Mouse (Mus musculus): Measurements from ENCODE around the gene Fam126a. TPM values are rescaled to one million over a fixed set of nuclear protein-coding genes. Genes with fewer than 3 reads are reported as not detected.

The Fam126a gene
- polyA plus RNA-seq, 1 experiment from 2014 or later = 28.5 TPM

DNA sequence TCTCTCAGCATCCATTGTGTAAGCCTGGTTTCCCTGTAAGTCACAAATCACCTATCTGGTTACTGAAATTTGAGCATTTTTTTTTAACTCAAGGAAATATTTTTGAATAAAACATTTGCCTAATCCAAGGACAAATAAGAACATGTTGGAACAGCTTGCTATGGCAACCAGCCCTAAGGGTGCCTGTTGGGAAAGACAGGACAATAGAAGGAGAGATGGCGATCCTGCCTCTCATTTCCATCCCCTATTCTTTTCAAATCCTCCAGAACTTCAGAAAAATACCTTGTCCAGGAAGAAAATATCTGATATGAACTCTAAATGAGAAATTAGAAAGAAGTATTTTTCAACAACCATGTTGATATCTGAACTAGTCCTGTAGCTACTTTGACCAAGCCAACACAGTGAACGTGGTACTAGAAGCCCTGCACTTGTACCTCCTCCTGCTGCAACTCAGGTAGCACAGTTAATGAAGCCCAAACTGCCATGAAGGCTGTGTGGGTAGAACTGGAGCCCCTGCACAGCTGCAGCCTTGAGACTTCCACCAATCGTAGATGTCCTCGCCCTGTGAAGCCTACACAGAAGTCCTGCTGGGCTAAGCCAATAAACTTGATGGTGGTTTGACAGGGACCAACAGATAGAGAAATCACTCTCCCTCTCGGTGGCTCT is 17.0 kb downstream of the Fam126a start:
- no peak overlapping the region for H3K4me3 ChIP-seq
- H3K4me1 ChIP-seq (replicated peaks) = peaks cover under 1% of the 10 kb centered on the region; the same call in 1 of the 2 replicates
- WGBS = 76% methylated on average over 5 of the region's 5 CpGs
- H3K36me3 ChIP-seq = peaks cover 19% of the 10 kb centered on the region
- peaks cover 6% of the 10 kb centered on the region; the same call in 1 of the 2 replicates for H3K9me3 ChIP-seq
- DNase-seq (ENCODE audit: low spot score) = no peak
- H3K27me3 ChIP-seq (ENCODE audit: insufficient read depth, poor library complexity, severe bottlenecking) = no peaks in the 10 kb centered on the region
- no peak overlapping the region for H3K27ac ChIP-seq

DNA sequence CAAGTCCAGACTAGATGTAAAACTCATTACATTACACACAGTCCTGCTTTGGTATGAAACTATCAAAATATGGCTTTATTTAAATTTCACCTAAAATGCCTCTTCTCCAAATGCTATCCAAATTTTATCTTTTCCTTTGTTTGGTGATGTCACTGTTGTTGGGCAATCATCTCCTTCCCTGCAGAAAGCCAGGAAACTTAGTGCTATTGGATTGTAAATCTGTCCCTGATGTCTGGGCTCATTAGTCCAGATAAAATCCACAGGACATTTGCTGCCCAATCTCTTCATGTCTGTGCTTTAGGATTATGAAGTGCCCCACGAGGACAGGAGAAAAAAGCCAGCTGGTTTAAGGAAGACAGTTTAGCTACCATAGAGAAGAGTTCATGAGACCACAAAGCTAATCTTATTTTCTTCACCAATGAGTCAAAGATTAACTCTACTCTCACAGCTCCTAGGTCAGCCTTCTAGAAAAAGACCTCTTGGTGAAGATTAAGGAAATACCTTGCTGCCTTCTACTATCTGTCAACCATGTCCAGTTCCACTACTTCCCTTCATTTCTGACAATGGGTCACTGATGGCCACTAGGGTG is 31.3 kb downstream of the Fam126a start:
- DNase-seq (ENCODE audit: low spot score) = no peak
- 80% methylated on average over 1 of the region's 1 CpGs for WGBS
- H3K9me3 ChIP-seq = no peaks in the 10 kb centered on the region
- H3K36me3 ChIP-seq = peaks cover 16% of the 10 kb centered on the region
- H3K27ac ChIP-seq = no peak overlapping the region
- H3K4me1 ChIP-seq (replicated peaks) = peaks cover 3% of the 10 kb centered on the region; the same call in 1 of the 2 replicates
- H3K4me3 ChIP-seq = no peak overlapping the region
- H3K27me3 ChIP-seq (ENCODE audit: insufficient read depth, poor library complexity, severe bottlenecking) = no peaks in the 10 kb centered on the region

DNA sequence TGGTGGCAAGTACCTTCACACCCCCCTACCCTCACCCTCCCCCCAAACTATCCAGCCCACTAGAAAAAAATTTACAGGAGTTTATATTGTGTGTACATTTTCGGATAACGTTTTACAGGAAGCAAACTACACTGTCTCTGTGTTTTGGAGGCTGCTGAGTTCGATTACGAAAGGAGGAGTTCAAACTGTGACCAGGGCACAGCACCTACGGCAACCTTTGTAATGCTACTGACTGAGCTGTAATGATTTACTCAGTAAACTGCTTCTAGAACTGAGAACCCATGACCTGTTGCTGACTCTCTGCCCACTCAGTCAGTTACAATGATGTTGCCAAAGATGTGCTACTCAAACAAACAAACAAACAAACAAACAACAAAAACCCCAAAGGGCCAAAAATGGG is 34.5 kb downstream of the Fam126a start:
- WGBS = 84% methylated on average over 5 of the region's 5 CpGs
- H3K4me3 ChIP-seq = no peak overlapping the region
- peaks cover 23% of the 10 kb centered on the region for H3K4me1 ChIP-seq (replicated peaks)
- no peak overlapping the region for H3K27ac ChIP-seq
- peaks cover 16% of the 10 kb centered on the region for H3K36me3 ChIP-seq
- no peak for DNase-seq (ENCODE audit: low spot score)
- H3K27me3 ChIP-seq (ENCODE audit: insufficient read depth, poor library complexity, severe bottlenecking) = no peaks in the 10 kb centered on the region
- no peaks in the 10 kb centered on the region for H3K9me3 ChIP-seq

DNA sequence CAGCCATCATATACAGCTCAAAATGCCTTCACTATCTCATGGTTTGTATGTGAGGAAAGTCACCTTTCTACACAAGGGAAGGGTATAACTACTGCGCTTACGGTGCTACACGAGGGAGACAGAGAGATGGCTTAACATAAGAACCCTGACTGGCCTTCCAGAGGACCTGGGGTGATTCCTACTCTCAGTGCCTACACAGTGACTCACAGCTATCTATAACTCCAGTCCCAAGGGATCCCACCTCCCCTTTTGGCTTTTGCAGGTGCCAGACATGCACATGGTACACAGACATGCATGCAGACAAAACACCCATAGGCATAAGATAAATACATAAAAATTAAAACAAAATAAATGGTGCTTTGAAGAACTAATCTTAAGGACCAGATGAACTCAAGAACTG is 35.6 kb downstream of the Fam126a start:
- Histone ChIP-seq H3K4me1 (replicated peaks) (peaks cover 23% of the 10 kb centered on the region), H3K36me3 (peaks cover 16% of the 10 kb centered on the region), H3K4me3 (no peak overlapping the region), H3K27ac (no peak overlapping the region), H3K27me3 (ENCODE audit: insufficient read depth, poor library complexity, severe bottlenecking) (no peaks in the 10 kb centered on the region), H3K9me3 (no peaks in the 10 kb centered on the region)
- DNase-seq (ENCODE audit: low spot score) = no peak
- WGBS = 85% methylated on average over 3 of the region's 3 CpGs

DNA sequence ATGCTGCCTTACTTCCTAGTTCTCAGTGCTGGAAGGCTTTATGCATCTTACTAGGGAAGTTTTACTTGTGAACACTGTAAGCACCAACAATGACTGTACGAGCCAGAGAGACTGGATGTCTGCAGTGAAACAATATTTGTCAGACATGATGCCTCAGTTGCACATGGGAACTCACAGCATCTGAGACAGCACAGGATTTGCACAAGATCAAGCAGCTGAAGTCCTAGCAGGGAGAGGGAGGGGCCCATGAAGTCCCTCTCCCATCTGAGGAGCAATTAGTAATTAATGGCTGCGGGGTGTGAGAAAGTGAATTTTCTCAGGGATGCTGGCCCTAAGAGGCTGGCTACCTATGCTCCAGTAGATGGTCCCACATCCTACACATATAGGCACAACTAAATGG is 36.3 kb downstream of the Fam126a start:
- no peak for DNase-seq (ENCODE audit: low spot score)
- no peak overlapping the region for H3K27ac ChIP-seq
- peaks cover 12% of the 10 kb centered on the region for H3K36me3 ChIP-seq
- WGBS = 90% methylated on average over 2 of the region's 2 CpGs
- H3K9me3 ChIP-seq = no peaks in the 10 kb centered on the region
- H3K27me3 ChIP-seq (ENCODE audit: insufficient read depth, poor library complexity, severe bottlenecking) = no peaks in the 10 kb centered on the region
- peaks cover 23% of the 10 kb centered on the region for H3K4me1 ChIP-seq (replicated peaks)
- H3K4me3 ChIP-seq = no peak overlapping the region

DNA sequence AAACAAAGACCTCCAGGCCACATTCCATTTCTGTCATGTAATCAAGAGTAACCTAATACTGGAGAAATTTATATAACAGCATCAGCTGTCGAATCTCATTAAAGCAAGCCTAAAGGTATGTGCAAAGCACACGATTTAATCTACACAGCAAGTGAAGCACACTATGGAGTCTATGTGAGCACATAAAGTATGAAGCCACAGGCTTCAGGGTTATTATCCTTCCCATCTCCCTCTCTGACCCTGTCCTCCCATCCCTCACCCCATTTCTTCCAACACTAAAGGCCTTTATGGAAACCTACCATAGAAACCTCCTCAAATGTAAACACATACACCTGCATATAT is 37.0 kb downstream of the Fam126a start:
- no peak for DNase-seq (ENCODE audit: low spot score)
- 42% methylated on average over 2 of the region's 2 CpGs for WGBS

DNA sequence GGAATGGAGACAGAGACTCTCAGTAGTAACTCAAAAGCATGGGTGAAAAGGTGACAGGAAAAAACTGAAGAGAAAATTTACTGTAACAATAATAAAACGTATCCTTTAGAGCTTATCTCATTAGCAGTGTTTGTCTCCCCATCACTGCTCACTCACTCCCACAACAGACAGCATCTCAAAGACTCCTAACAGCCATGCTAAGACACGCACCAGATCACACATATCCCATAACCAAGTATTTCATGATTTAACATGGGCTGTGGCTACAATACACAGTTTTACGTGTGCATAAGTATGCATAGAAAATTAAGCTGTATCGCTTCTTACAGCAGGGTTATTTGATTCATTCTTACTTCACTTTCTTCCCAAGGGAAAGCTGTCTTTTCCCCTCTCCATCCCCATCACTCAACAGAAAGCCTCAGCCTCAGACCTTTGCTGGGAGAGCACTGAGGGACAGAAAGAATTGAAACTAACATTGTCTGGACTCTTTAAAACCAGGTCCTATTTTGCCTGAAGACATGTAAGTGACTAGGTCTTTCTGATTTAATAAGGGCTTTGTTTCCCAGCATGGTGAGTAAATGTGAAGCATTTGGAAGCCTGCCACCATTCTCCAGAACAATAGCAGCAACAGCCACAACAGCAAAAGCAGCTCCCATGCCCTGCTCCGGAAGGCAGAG is 37.5 kb downstream of the Fam126a start:
- 60% methylated on average over 5 of the region's 5 CpGs for WGBS
- Histone ChIP-seq H3K27me3 (ENCODE audit: insufficient read depth, poor library complexity, severe bottlenecking) (no peaks in the 10 kb centered on the region), H3K9me3 (no peaks in the 10 kb centered on the region), H3K27ac (peak overlapping the region; percentile 74), H3K4me1 (replicated peaks) (peaks cover 23% of the 10 kb centered on the region), H3K4me3 (no peak overlapping the region), H3K36me3 (0 out of 2 replicates have a peak, but pooled peaks cover 4% of the 10 kb centered on the region)
- DNase-seq (ENCODE audit: low spot score) = peak; percentile 20

More for the DNA sequence above, 37.0 kb downstream of the Fam126a start:
- H3K27me3 ChIP-seq (ENCODE audit: insufficient read depth, poor library complexity, severe bottlenecking) = no peaks in the 10 kb centered on the region
- H3K9me3 ChIP-seq = no peaks in the 10 kb centered on the region
- peak overlapping the region; percentile 74 for H3K27ac ChIP-seq
- peaks cover 5% of the 10 kb centered on the region; the same call in 1 of the 2 replicates for H3K36me3 ChIP-seq
- peaks cover 23% of the 10 kb centered on the region for H3K4me1 ChIP-seq (replicated peaks)
- no peak overlapping the region for H3K4me3 ChIP-seq

DNA sequence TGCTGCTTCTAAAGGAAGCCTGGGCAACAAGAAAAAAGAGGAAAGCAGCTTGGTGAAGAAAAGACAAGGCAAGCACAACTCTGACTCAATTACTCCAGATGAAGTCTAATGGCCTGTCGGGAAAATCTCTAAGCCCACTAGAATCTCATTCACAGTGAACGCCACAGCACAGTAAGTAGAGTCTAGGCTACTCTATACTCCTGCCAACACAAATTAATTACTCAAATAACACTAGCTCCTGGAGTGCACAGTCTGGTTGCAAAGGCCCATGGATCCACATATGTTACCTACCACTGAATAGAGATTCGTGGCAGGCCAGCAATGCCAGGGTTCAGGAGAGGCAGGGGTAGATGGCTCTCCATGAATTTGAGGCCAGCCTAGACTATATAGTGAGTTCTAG is 40.5 kb downstream of the Fam126a start:
- WGBS = 90% methylated on average over 3 of the region's 3 CpGs
- Histone ChIP-seq H3K4me3 (no peak overlapping the region), H3K27me3 (ENCODE audit: insufficient read depth, poor library complexity, severe bottlenecking) (no peaks in the 10 kb centered on the region), H3K9me3 (no peaks in the 10 kb centered on the region), H3K27ac (no peak overlapping the region), H3K4me1 (replicated peaks) (peaks cover 23% of the 10 kb centered on the region), H3K36me3 (peaks cover 11% of the 10 kb centered on the region; the same call in 1 of the 2 replicates)
- no peak for DNase-seq (ENCODE audit: low spot score)

DNA sequence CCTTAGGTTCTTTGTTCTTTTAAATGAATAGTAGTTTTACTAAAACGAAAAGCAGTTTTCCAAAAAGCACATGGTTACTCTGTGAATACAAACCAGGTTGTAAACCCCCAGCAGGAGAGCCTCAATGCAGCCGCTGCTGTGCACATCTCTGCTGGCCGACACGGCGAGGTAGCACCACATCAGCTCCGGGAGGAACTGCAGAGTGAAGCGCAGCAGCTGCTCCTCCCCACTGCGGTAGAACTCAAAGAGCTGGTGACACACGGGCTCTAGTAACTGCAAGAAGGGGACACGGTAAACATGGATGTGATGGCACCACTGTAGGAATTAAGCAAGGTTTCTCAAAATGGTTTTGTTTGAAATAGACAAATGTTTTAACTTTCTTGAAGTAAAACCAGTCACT is 42.7 kb downstream of the Fam126a start:
- Histone ChIP-seq H3K4me1 (replicated peaks) (peaks cover 7% of the 10 kb centered on the region), H3K27ac (no peak overlapping the region), H3K9me3 (no peaks in the 10 kb centered on the region), H3K27me3 (ENCODE audit: insufficient read depth, poor library complexity, severe bottlenecking) (no peaks in the 10 kb centered on the region), H3K4me3 (no peak overlapping the region), H3K36me3 (peaks cover 16% of the 10 kb centered on the region)
- 65% methylated on average over 10 of the region's 10 CpGs for WGBS
- no peak for DNase-seq (ENCODE audit: low spot score)

DNA sequence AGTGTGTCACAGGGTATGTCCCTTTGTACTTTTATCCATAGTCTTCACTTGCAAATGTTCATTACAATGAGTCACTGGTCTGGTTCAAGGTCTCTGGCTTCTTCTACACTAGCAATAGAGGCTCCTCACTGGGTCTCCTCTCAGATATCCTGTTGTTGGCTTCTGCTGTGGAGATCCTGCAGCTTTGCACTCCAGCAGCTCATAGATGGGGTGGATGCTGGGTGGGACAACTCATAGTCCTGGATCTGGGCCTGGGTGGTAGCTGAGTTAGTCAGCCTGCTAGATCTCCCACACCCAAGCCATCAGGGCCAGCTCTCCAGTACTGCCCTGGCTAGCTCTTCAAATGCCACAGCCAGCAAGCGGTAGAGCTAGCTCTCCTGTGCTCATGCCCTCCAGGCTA is 48.4 kb downstream of the Fam126a start:
- Histone ChIP-seq H3K4me3 (no peak overlapping the region), H3K36me3 (peaks cover 54% of the 10 kb centered on the region), H3K9me3 (no peaks in the 10 kb centered on the region), H3K27me3 (ENCODE audit: insufficient read depth, poor library complexity, severe bottlenecking) (no peaks in the 10 kb centered on the region), H3K4me1 (replicated peaks) (no peaks in the 10 kb centered on the region), H3K27ac (no peak overlapping the region)
- no peak for DNase-seq (ENCODE audit: low spot score)
- 93% methylated on average over 1 of the region's 1 CpGs for WGBS

DNA sequence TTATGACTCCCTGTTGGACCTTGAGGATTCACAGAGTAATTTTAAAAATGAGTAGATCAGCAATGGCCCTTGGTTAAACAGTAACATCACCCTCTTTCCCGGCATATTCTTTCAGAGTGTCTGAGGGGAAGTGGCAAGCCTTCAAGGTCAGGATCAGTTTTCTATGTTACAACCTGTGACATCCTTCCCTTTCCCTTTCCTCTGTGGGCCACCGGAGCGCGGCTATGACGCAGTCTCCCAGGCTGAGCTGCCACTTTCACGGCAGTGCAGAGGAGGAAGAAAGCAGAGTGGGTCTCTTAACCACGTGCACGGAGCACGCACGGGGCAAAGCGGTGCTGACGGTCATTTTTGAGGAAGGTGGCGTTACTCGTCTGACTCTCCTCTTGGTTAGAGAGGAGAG is 52.0 kb downstream of the Fam126a start:
- Histone ChIP-seq H3K36me3 (peaks cover 64% of the 10 kb centered on the region), H3K27me3 (ENCODE audit: insufficient read depth, poor library complexity, severe bottlenecking) (no peaks in the 10 kb centered on the region), H3K4me1 (replicated peaks) (no peaks in the 10 kb centered on the region), H3K9me3 (no peaks in the 10 kb centered on the region), H3K4me3 (no peak overlapping the region), H3K27ac (no peak overlapping the region)
- 93% methylated on average over 14 of the region's 14 CpGs for WGBS
- no peak for DNase-seq (ENCODE audit: low spot score)

DNA sequence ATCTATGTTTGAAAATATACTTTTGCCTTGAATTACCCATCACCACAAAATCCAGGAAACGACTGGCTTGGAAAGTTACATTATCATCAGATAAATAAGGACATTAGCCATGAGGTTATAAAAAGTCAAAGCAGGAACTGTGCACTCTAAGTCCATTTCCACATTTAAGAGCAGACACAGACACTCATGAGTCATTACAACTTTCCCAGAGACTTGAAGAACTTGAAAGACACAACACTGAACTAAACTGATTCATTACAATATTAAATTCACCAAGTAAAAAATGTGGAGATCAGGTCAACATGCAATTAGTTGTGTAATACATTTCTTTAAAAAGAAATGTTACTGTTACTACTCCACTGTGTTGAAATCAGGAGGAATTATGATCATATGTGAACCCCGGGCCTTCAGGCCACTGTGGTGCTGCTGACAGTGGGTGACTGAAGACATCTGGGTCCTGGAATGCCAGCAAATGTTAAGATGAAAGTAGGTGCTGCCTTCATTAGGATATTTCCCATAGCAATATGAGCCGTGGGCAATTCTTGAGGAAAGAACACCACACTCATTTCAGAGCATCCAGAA is 55.4 kb downstream of the Fam126a start:
- Histone ChIP-seq H3K4me1 (replicated peaks) (no peaks in the 10 kb centered on the region), H3K27me3 (ENCODE audit: insufficient read depth, poor library complexity, severe bottlenecking) (no peaks in the 10 kb centered on the region), H3K27ac (no peak overlapping the region), H3K36me3 (peaks cover 45% of the 10 kb centered on the region), H3K9me3 (no peaks in the 10 kb centered on the region), H3K4me3 (no peak overlapping the region)
- 91% methylated on average over 3 of the region's 3 CpGs for WGBS
- no peak for DNase-seq (ENCODE audit: low spot score)

DNA sequence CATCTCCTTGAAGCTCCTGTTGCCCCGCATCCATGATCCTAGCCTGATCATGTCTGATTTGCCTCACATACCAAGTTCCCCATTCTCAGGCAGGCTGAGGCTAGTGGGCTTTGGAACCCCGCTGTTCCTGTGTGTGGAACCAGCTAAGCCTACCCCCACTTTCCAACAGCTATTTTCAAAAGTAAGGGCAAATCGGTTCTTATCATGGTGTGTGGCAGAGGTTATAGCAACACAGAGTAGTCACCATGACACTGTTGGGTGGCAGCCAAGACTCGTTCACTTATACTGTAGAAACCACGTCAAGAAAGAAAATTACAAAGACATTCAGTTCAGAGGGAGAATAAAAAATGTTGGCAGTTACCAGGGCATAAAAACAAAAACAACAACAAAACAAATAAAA is 62.8 kb downstream of the Fam126a start:
- DNase-seq (ENCODE audit: low spot score) = no peak
- no peak overlapping the region for H3K4me3 ChIP-seq
- 83% methylated on average over 5 of the region's 5 CpGs for whole genome bisulfite sequencing
- H3K27ac ChIP-seq = no peak overlapping the region
- no peaks in the 10 kb centered on the region for H3K9me3 ChIP-seq
- no peaks in the 10 kb centered on the region for H3K27me3 ChIP-seq (ENCODE audit: insufficient read depth, poor library complexity, severe bottlenecking)
- H3K4me1 ChIP-seq (replicated peaks) = no peaks in the 10 kb centered on the region
- peaks cover 12% of the 10 kb centered on the region; the same call in 1 of the 2 replicates for H3K36me3 ChIP-seq
